Mouse (Mus musculus): ENCODE measurements at regions not wholly inside any gene's neighbourhood (a gene's known extent, or its start where the extent isn't known, plus 50 kb on each side); places are given as distances from the start of the nearest gene placed in this dataset.

GRCm38 (mm10) chr8:126810516-126810915 lies 135.1 kb downstream of the Tomm20 start:
- Histone ChIP-seq H3K4me1 (ENCODE audit: control insufficient read depth, insufficient read depth, low read length) (no peaks in the 10 kb centered on the region), H3K4me3 (replicated peaks; ENCODE audit: low read depth, low read length) (no peak overlapping the region), H3K4me2 (ENCODE audit: low read length) (no peak overlapping the region), H3K36me3 (ENCODE audit: control insufficient read depth, insufficient read depth, low read length) (no peaks in the 10 kb centered on the region), H3K9me3 (ENCODE audit: control insufficient read depth, low read length) (no peaks in the 10 kb centered on the region; the same call in 1 of the 2 replicates), H3K9ac (replicated peaks; ENCODE audit: low read length) (no peak overlapping the region), H3K27ac (replicated peaks; ENCODE audit: low read depth, low read length) (no peak overlapping the region), H3K27me3 (ENCODE audit: control insufficient read depth, insufficient read depth, low read length) (no peaks in the 10 kb centered on the region)
- ATAC-seq (ENCODE audit: low FRiP score, low TSS enrichment) = no peak
- no peak for DNase-seq
- 93% methylated on average over 5 of the region's 5 CpGs for WGBS

- no peaks in the 10 kb centered on the region; the same call in 1 of the 2 replicates for H3K9me3 ChIP-seq (ENCODE audit: control insufficient read depth, low read length)
- no peak overlapping the region for H3K27ac ChIP-seq (replicated peaks; ENCODE audit: low read depth, low read length)
- no peak for DNase-seq
- H3K4me3 ChIP-seq (replicated peaks; ENCODE audit: low read depth, low read length) = no peak overlapping the region
- H3K4me1 ChIP-seq (ENCODE audit: control insufficient read depth, insufficient read depth, low read length) = no peaks in the 10 kb centered on the region
- H3K36me3 ChIP-seq (ENCODE audit: control insufficient read depth, insufficient read depth, low read length) = no peaks in the 10 kb centered on the region
- no peak overlapping the region for H3K4me2 ChIP-seq (ENCODE audit: low read length)
- 83% methylated on average over 1 of the region's 1 CpGs for WGBS
- H3K9ac ChIP-seq (replicated peaks; ENCODE audit: low read length) = no peak overlapping the region
- ATAC-seq (ENCODE audit: low FRiP score, low TSS enrichment) = no peak
- H3K27me3 ChIP-seq (ENCODE audit: control insufficient read depth, insufficient read depth, low read length) = no peaks in the 10 kb centered on the region
Observed at GRCm38 (mm10) chr8:126809321-126809720, 136.3 kb downstream of the Tomm20 start.

- Histone ChIP-seq H3K4me3 (replicated peaks; ENCODE audit: low read depth, low read length) (no peak overlapping the region), H3K9ac (replicated peaks; ENCODE audit: low read length) (no peak overlapping the region), H3K9me3 (ENCODE audit: control insufficient read depth, low read length) (no peaks in the 10 kb centered on the region; the same call in 1 of the 2 replicates), H3K36me3 (ENCODE audit: control insufficient read depth, insufficient read depth, low read length) (no peaks in the 10 kb centered on the region), H3K27me3 (ENCODE audit: control insufficient read depth, insufficient read depth, low read length) (no peaks in the 10 kb centered on the region), H3K27ac (replicated peaks; ENCODE audit: low read depth, low read length) (no peak overlapping the region), H3K4me1 (ENCODE audit: control insufficient read depth, insufficient read depth, low read length) (no peaks in the 10 kb centered on the region), H3K4me2 (ENCODE audit: low read length) (no peak overlapping the region)
- DNase-seq (no peak), ATAC-seq (ENCODE audit: low FRiP score, low TSS enrichment) (no peak)
- 94% methylated on average over 4 of the region's 4 CpGs for WGBS
Observed at GRCm38 (mm10) chr8:126808496-126808895, 137.1 kb downstream of the Tomm20 start.

- ATAC-seq (ENCODE audit: low FRiP score, low TSS enrichment) = no peak
- H3K4me2 ChIP-seq (ENCODE audit: low read length) = no peak overlapping the region
- H3K36me3 ChIP-seq (ENCODE audit: control insufficient read depth, insufficient read depth, low read length) = no peaks in the 10 kb centered on the region
- H3K27me3 ChIP-seq (ENCODE audit: control insufficient read depth, insufficient read depth, low read length) = no peaks in the 10 kb centered on the region
- H3K9me3 ChIP-seq (ENCODE audit: control insufficient read depth, low read length) = no peaks in the 10 kb centered on the region
- H3K9ac ChIP-seq (replicated peaks; ENCODE audit: low read length) = no peak overlapping the region
- H3K27ac ChIP-seq (replicated peaks; ENCODE audit: low read depth, low read length) = no peak overlapping the region
- no peaks in the 10 kb centered on the region for H3K4me1 ChIP-seq (ENCODE audit: control insufficient read depth, insufficient read depth, low read length)
- WGBS = 84% methylated on average over 8 of the region's 8 CpGs
- no peak for DNase-seq
- no peak overlapping the region for H3K4me3 ChIP-seq (replicated peaks; ENCODE audit: low read depth, low read length)
Observed at GRCm38 (mm10) chr8:126807171-126807768, 138.4 kb downstream of the Tomm20 start.

- no peak overlapping the region for H3K27ac ChIP-seq (replicated peaks; ENCODE audit: low read depth, low read length)
Observed at GRCm38 (mm10) chr8:126806591-126806990, 139.1 kb downstream of the Tomm20 start.

GRCm38 (mm10) chr8:126806181-126806560 lies 139.5 kb downstream of the Tomm20 start:
- WGBS = 83% methylated on average over 3 of the region's 3 CpGs
- no peaks in the 10 kb centered on the region for H3K36me3 ChIP-seq (ENCODE audit: control insufficient read depth, insufficient read depth, low read length)
- ATAC-seq (ENCODE audit: low FRiP score, low TSS enrichment) (no peak), DNase-seq (no peak)
- H3K9ac ChIP-seq (replicated peaks; ENCODE audit: low read length) = no peak overlapping the region
- H3K27ac ChIP-seq (replicated peaks; ENCODE audit: low read depth, low read length) = no peak overlapping the region
- no peak overlapping the region for H3K4me2 ChIP-seq (ENCODE audit: low read length)
- H3K4me3 ChIP-seq (replicated peaks; ENCODE audit: low read depth, low read length) = no peak overlapping the region
- no peaks in the 10 kb centered on the region for H3K4me1 ChIP-seq (ENCODE audit: control insufficient read depth, insufficient read depth, low read length)
- H3K9me3 ChIP-seq (ENCODE audit: control insufficient read depth, low read length) = no peaks in the 10 kb centered on the region
- no peaks in the 10 kb centered on the region for H3K27me3 ChIP-seq (ENCODE audit: control insufficient read depth, insufficient read depth, low read length)

More at GRCm38 (mm10) chr8:126806591-126806990, 139.1 kb downstream of the Tomm20 start:
- Histone ChIP-seq H3K4me3 (replicated peaks; ENCODE audit: low read depth, low read length) (no peak overlapping the region), H3K4me2 (ENCODE audit: low read length) (no peak overlapping the region), H3K9ac (replicated peaks; ENCODE audit: low read length) (no peak overlapping the region), H3K4me1 (ENCODE audit: control insufficient read depth, insufficient read depth, low read length) (no peaks in the 10 kb centered on the region), H3K9me3 (ENCODE audit: control insufficient read depth, low read length) (no peaks in the 10 kb centered on the region), H3K36me3 (ENCODE audit: control insufficient read depth, insufficient read depth, low read length) (no peaks in the 10 kb centered on the region), H3K27me3 (ENCODE audit: control insufficient read depth, insufficient read depth, low read length) (no peaks in the 10 kb centered on the region)
- no peak for ATAC-seq (ENCODE audit: low FRiP score, low TSS enrichment)
- 84% methylated on average over 2 of the region's 2 CpGs for WGBS
- no peak for DNase-seq

GRCm38 (mm10) chr8:126805365-126806180 lies 140.1 kb downstream of the Tomm20 start:
- Histone ChIP-seq H3K27me3 (ENCODE audit: control insufficient read depth, insufficient read depth, low read length) (no peaks in the 10 kb centered on the region), H3K4me2 (ENCODE audit: low read length) (no peak overlapping the region), H3K9me3 (ENCODE audit: control insufficient read depth, low read length) (no peaks in the 10 kb centered on the region), H3K4me3 (replicated peaks; ENCODE audit: low read depth, low read length) (no peak overlapping the region), H3K9ac (replicated peaks; ENCODE audit: low read length) (no peak overlapping the region), H3K4me1 (ENCODE audit: control insufficient read depth, insufficient read depth, low read length) (no peaks in the 10 kb centered on the region), H3K36me3 (ENCODE audit: control insufficient read depth, insufficient read depth, low read length) (no peaks in the 10 kb centered on the region), H3K27ac (replicated peaks; ENCODE audit: low read depth, low read length) (no peak overlapping the region)
- no peak for DNase-seq
- WGBS = 69% methylated on average over 13 of the region's 13 CpGs
- no peak for ATAC-seq (ENCODE audit: low FRiP score, low TSS enrichment)

- no peaks in the 10 kb centered on the region for H3K4me1 ChIP-seq (ENCODE audit: control insufficient read depth, insufficient read depth, low read length)
- WGBS = 90% methylated on average over 7 of the region's 7 CpGs
- ATAC-seq (ENCODE audit: low FRiP score, low TSS enrichment) = no peak
- H3K4me3 ChIP-seq (replicated peaks; ENCODE audit: low read depth, low read length) = no peak overlapping the region
- no peak for DNase-seq
- no peak overlapping the region for H3K4me2 ChIP-seq (ENCODE audit: low read length)
- H3K9me3 ChIP-seq (ENCODE audit: control insufficient read depth, low read length) = no peaks in the 10 kb centered on the region
- no peaks in the 10 kb centered on the region for H3K27me3 ChIP-seq (ENCODE audit: control insufficient read depth, insufficient read depth, low read length)
- no peak overlapping the region for H3K27ac ChIP-seq (replicated peaks; ENCODE audit: low read depth, low read length)
- no peak overlapping the region for H3K9ac ChIP-seq (replicated peaks; ENCODE audit: low read length)
- H3K36me3 ChIP-seq (ENCODE audit: control insufficient read depth, insufficient read depth, low read length) = no peaks in the 10 kb centered on the region
Observed at GRCm38 (mm10) chr8:126804115-126804514, 141.5 kb downstream of the Tomm20 start.

- Histone ChIP-seq H3K27me3 (ENCODE audit: control insufficient read depth, insufficient read depth, low read length) (no peaks in the 10 kb centered on the region), H3K36me3 (ENCODE audit: control insufficient read depth, insufficient read depth, low read length) (no peaks in the 10 kb centered on the region), H3K4me2 (ENCODE audit: low read length) (no peak overlapping the region), H3K27ac (replicated peaks; ENCODE audit: low read depth, low read length) (no peak overlapping the region), H3K9me3 (ENCODE audit: control insufficient read depth, low read length) (no peaks in the 10 kb centered on the region), H3K9ac (replicated peaks; ENCODE audit: low read length) (no peak overlapping the region), H3K4me3 (replicated peaks; ENCODE audit: low read depth, low read length) (no peak overlapping the region), H3K4me1 (ENCODE audit: control insufficient read depth, insufficient read depth, low read length) (no peaks in the 10 kb centered on the region)
- WGBS = 77% methylated on average over 4 of the region's 4 CpGs
- ATAC-seq (ENCODE audit: low FRiP score, low TSS enrichment) (no peak), DNase-seq (no peak)
Observed at GRCm38 (mm10) chr8:126802641-126803040, 143.0 kb downstream of the Tomm20 start.

Measured in midbrain, embryonic 14.5 days (tissue).